Mouse (Mus musculus) forebrain, embryonic 16.5 days (tissue): ENCODE data around the gene Nploc4. TPM values are rescaled to one million over a fixed set of nuclear protein-coding genes. Genes with fewer than 3 reads are reported as not detected.
"Not testable (repeated sequence)": the region's sequence is repeated elsewhere in the genome, so short reads cannot be mapped to it uniquely, and the experiment has no call there.

ENCODE experiments used
- ATAC-seq: fragments of 200-750 bp; cut with Nextera tagmentation; 2 replicates; pipeline ENCODE4 v1.8.0; 2017; ENCODE audit warnings: mild to moderate bottlenecking, moderate library complexity
- H3K27ac ChIP-seq: fragments of 300-500 bp; sonication (generic); 2 replicates; pipeline ENCODE4 v1.5.1; 2014; ENCODE audit warnings: low read length, control low read depth
- H3K27me3 ChIP-seq: fragments of 300-500 bp; sonication (generic); replicated peaks from 2 replicates; pipeline ENCODE4 v1.6.1; 2014; ENCODE audit warnings: low read length; ENCODE audit not compliant: control insufficient read depth, insufficient read depth
- H3K36me3 ChIP-seq: fragments of 300-500 bp; sonication (generic); 2 replicates; pipeline ENCODE4 v1.6.1; 2014; ENCODE audit not compliant: control insufficient read depth, insufficient read depth
- H3K4me1 ChIP-seq: fragments of 300-500 bp; sonication (generic); replicated peaks from 2 replicates; pipeline ENCODE4 v1.6.1; 2014; ENCODE audit warnings: low read length; ENCODE audit not compliant: control insufficient read depth, insufficient read depth
- H3K4me2 ChIP-seq: fragments of 300-500 bp; sonication (generic); 2 replicates; pipeline ENCODE4 v1.6.1; 2014; ENCODE audit warnings: mild to moderate bottlenecking, low read length, control low read depth
- H3K4me3 ChIP-seq: fragments of 300-500 bp; sonication (generic); replicated peaks from 2 replicates; pipeline ENCODE4 v1.5.1; 2014; ENCODE audit warnings: mild to moderate bottlenecking, low read length, control low read depth
- H3K9ac ChIP-seq: fragments of 300-500 bp; sonication (generic); replicated peaks from 2 replicates; pipeline ENCODE4 v1.6.1; 2014; ENCODE audit warnings: low read depth, low read length, control low read depth
- H3K9me3 ChIP-seq: fragments of 300-500 bp; sonication (generic); 2 replicates; pipeline ENCODE4 v1.6.1; 2016; ENCODE audit warnings: low read length; ENCODE audit not compliant: control insufficient read depth
- WGBS: fragments of 180-500 bp; shearing (Covaris S2); extraction: QIAGEN DNeasy Blood & Tissue Kit; methylation state at CpG from one replicate; pipeline ENCODE4 v1.1.7; 2014; 5-methylcytosine and 5-hydroxymethylcytosine counted together
- polyA plus RNA-seq: library from polyadenylated mRNA; unstranded; fragments of >200 nt; fragmentation: Nextera tagmentation; extraction: Ambion mirVana; gene quantifications from 2 replicates; pipeline ENCODE4 v1.2.1, GENCODE M21; 2015

Gene Nploc4
- polyA plus RNA-seq, 1 experiment from 2014 or later = 32.0 TPM

- Histone ChIP-seq H3K27ac (no peak overlapping the region), H3K9me3 (no peaks in the 10 kb centered on the region), H3K4me1 (no peaks in the 10 kb centered on the region), H3K27me3 (no peaks in the 10 kb centered on the region), H3K9ac (no peak overlapping the region), H3K4me2 (no peak overlapping the region), H3K4me3 (no peak overlapping the region), H3K36me3 (peaks cover 35% of the 10 kb centered on the region)
- 91% methylated on average over 7 of the region's 7 CpGs for WGBS
- ATAC-seq = no peak
Measured at GRCm38 (mm10) chr11:120417852-120418251, 19.7 kb downstream of the Nploc4 start.

GRCm38 (mm10) chr11:120413621-120414020 lies 23.9 kb downstream of the Nploc4 start:
- not testable (repeated sequence) for H3K4me1 ChIP-seq, H3K4me2 ChIP-seq, H3K4me3 ChIP-seq

GRCm38 (mm10) chr11:120406445-120406844 lies 31.1 kb downstream of the Nploc4 start:
- no peak overlapping the region for H3K27ac ChIP-seq
- H3K4me1 ChIP-seq = no peaks in the 10 kb centered on the region
- H3K9me3 ChIP-seq = no peaks in the 10 kb centered on the region
- H3K4me2 ChIP-seq = no peak overlapping the region
- ATAC-seq = no peak
- H3K4me3 ChIP-seq = no peak overlapping the region
- no peaks in the 10 kb centered on the region for H3K27me3 ChIP-seq
- no peak overlapping the region for H3K9ac ChIP-seq
- WGBS = 89% methylated on average over 1 of the region's 1 CpGs
- peaks cover 56% of the 10 kb centered on the region for H3K36me3 ChIP-seq

More at GRCm38 (mm10) chr11:120413621-120414020, 23.9 kb downstream of the Nploc4 start:
- H3K27me3 ChIP-seq, H3K9me3 ChIP-seq, H3K9ac ChIP-seq, H3K27ac ChIP-seq, ATAC-seq: not testable (repeated sequence)
- H3K36me3 ChIP-seq = peaks cover 50% of the 10 kb centered on the region
- 97% methylated on average over 7 of the region's 10 CpGs for WGBS

GRCm38 (mm10) chr11:120405867-120406266 lies 31.6 kb downstream of the Nploc4 start:
- no peak for ATAC-seq
- H3K27me3 ChIP-seq = no peaks in the 10 kb centered on the region
- no peak overlapping the region for H3K27ac ChIP-seq
- no peak overlapping the region for H3K4me2 ChIP-seq
- no peaks in the 10 kb centered on the region for H3K9me3 ChIP-seq
- H3K4me3 ChIP-seq = no peak overlapping the region
- H3K4me1 ChIP-seq = no peaks in the 10 kb centered on the region
- H3K36me3 ChIP-seq = peaks cover 56% of the 10 kb centered on the region
- no peak overlapping the region for H3K9ac ChIP-seq
- 94% methylated on average over 3 of the region's 3 CpGs for WGBS

- no peak for ATAC-seq
- Histone ChIP-seq H3K9me3 (no peaks in the 10 kb centered on the region), H3K4me3 (no peak overlapping the region), H3K9ac (no peak overlapping the region), H3K27ac (no peak overlapping the region), H3K4me1 (no peaks in the 10 kb centered on the region), H3K27me3 (no peaks in the 10 kb centered on the region), H3K36me3 (peaks cover 50% of the 10 kb centered on the region), H3K4me2 (no peak overlapping the region)
- 92% methylated on average over 1 of the region's 1 CpGs for WGBS
Measured at GRCm38 (mm10) chr11:120404814-120405213, 32.7 kb downstream of the Nploc4 start.

GRCm38 (mm10) chr11:120399319-120399718 lies 38.2 kb downstream of the Nploc4 start:
- ATAC-seq = no peak
- Histone ChIP-seq H3K4me1 (no peaks in the 10 kb centered on the region), H3K9me3 (no peaks in the 10 kb centered on the region), H3K36me3 (peaks cover 25% of the 10 kb centered on the region), H3K9ac (no peak overlapping the region), H3K4me3 (no peak overlapping the region), H3K27ac (no peak overlapping the region), H3K27me3 (no peaks in the 10 kb centered on the region), H3K4me2 (no peak overlapping the region)
- 91% methylated on average over 2 of the region's 2 CpGs for WGBS

- Histone ChIP-seq H3K36me3 (peaks cover 10% of the 10 kb centered on the region), H3K9ac (no peak overlapping the region), H3K27ac (no peak overlapping the region), H3K27me3 (no peaks in the 10 kb centered on the region), H3K4me2 (no peak overlapping the region), H3K4me3 (no peak overlapping the region), H3K4me1 (no peaks in the 10 kb centered on the region), H3K9me3 (no peaks in the 10 kb centered on the region)
- no peak for ATAC-seq
- WGBS = 96% methylated on average over 2 of the region's 2 CpGs
Measured at GRCm38 (mm10) chr11:120397602-120398001, 39.9 kb downstream of the Nploc4 start.

- Histone ChIP-seq H3K27ac (no peak overlapping the region), H3K36me3 (0 out of 2 replicates have a peak, but pooled peaks cover 2% of the 10 kb centered on the region), H3K4me3 (no peak overlapping the region), H3K9ac (no peak overlapping the region), H3K9me3 (no peaks in the 10 kb centered on the region), H3K4me1 (no peaks in the 10 kb centered on the region), H3K27me3 (no peaks in the 10 kb centered on the region), H3K4me2 (no peak overlapping the region)
- whole genome bisulfite sequencing = 88% methylated on average over 4 of the region's 4 CpGs
- ATAC-seq = no peak
Measured at GRCm38 (mm10) chr11:120395661-120396060, 41.8 kb downstream of the Nploc4 start.

GRCm38 (mm10) chr11:120388580-120388979 lies 48.9 kb downstream of the Nploc4 start:
- Histone ChIP-seq H3K4me3 (no peak overlapping the region), H3K4me2 (no peak overlapping the region), H3K36me3 (peaks cover 15% of the 10 kb centered on the region), H3K9ac (no peak overlapping the region), H3K27ac (no peak overlapping the region), H3K27me3 (no peaks in the 10 kb centered on the region), H3K4me1 (no peaks in the 10 kb centered on the region), H3K9me3 (no peaks in the 10 kb centered on the region)
- ATAC-seq = no peak
- 94% methylated on average over 9 of the region's 9 CpGs for WGBS

- Histone ChIP-seq H3K9ac (no peak overlapping the region), H3K4me3 (no peak overlapping the region), H3K36me3 (peaks cover 22% of the 10 kb centered on the region), H3K27me3 (no peaks in the 10 kb centered on the region), H3K27ac (no peak overlapping the region), H3K4me2 (no peak overlapping the region), H3K4me1 (no peaks in the 10 kb centered on the region), H3K9me3 (no peaks in the 10 kb centered on the region)
- 75% methylated on average over 2 of the region's 2 CpGs for WGBS
- ATAC-seq = no peak
Measured at GRCm38 (mm10) chr11:120387157-120387556, 50.4 kb downstream of the Nploc4 start.
